Mouse (Mus musculus): ENCODE measurements around the gene Arhgef12.
"Not testable (repeated sequence)": the region's sequence is repeated elsewhere in the genome, so short reads cannot be mapped to it uniquely, and the experiment has no call there.

Gene Arhgef12

DNA sequence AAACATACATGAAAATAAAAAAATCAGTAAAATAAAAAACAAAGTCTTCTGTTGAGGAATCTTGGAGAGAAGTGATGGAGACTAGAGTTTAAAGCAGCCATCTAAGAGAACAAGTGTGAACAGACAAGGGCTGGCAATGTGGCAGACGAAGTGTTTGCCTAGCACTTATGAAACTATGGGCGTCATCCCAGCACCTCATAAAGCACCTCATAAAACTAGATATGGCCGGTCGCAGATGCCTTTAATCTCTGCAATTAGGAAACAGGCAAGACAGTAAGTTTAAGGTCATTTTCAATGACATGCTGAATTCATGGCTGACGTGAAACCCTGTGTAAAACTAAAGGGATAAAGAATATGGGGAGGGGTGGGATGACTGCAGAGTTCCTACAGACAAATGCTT is 103.2 kb downstream of the Arhgef12 start:
- DNase-seq (ENCODE audit: low read depth in 2 of 2, low spot score in 2 of 2): no peak

DNA sequence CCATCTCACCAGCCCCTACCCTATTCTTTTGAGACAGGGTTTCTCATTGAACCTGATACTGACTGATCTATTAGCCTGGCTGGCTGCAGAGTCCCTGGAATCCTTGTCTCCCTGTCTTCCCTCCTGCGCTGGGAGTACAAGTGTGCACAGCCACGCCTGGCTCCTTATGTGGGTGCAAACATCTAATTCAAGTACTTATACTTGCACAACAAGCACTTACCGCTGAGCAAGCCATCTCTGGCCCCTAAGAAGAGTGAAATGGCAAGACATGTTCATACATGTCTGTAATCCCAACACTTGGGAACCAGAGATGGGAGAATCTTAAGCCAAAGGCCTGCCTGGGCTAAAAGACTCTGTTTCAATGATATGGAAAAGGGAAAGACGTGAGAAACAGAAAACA is 104.0 kb downstream of the Arhgef12 start:
- no peak for DNase-seq (ENCODE audit: low read depth in 2 of 2, low spot score in 2 of 2)

DNA sequence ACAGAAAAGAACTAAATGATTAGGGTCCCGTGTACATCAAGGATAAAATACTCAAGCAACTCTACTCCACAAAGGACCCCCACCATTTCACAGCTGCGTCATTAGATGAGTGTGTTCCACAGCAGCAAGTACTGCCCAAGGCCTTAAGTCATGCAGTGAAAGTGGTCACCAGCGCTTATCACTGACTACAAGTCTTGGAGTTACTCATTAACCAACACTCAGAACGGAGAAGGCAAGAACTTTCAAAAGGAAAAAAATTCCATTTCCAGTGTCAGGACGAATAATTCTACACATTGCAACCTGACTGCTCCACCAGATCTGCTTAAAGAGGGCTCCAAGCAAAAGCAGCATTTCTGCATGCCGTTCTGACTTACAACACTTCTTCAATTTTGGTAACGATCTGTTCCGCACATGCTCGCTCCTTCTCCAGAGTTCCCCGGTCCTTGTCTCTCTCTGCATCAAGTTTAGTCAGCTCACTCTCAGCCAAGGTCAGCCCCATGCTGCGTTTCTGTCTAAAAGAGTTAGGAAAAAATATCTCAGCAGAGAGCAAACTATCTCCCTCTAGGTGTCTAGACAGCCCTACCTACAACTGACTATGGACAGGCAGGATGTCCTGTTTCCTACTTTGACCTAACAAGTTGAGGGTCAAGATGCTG is 106.3 kb downstream of the Arhgef12 start:
- DNase-seq (ENCODE audit: low read depth in 2 of 2, low spot score in 2 of 2): no peak

DNA sequence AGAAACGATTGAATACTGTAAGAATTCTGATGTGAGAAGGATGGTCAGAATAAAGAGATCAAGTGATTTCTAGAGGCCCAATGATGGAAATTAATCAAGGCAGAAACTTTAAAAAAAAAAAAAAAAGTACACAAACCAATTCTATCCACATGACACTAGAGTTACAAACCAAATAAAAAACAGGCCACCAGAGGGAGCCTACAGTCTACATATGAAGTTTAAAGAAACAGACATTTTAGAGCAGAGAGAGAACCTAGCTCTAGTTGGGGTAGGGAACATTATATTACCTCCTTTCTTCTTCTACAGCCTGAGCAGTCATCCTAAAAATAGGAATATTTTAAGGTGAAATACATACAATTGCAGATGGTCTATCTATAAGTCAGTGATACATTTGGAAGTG is 107.0 kb downstream of the Arhgef12 start:
- DNase-seq (ENCODE audit: low read depth in 2 of 2, low spot score in 2 of 2): peak in 1 of 2 experiments; percentile 6

DNA sequence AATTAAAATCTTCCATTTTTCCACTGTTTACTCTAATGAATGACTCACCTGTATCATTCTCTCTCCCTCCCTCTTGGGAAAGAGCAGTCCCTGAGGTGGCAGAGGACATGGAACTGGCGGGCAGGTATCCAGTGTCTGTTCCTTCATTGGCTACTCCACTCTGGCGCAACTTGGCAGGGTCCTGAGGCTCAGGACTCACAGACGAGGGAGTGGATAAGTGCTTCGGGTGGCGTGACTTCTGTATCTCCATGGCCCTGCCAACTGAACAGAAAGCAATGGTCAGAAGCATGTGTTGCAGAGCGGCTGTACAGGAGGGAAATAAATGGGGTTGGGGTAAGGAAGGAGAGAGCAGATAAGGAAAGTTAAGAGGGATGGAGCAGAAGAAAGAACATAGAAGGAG is 109.5 kb downstream of the Arhgef12 start:
- no peak for DNase-seq (ENCODE audit: low read depth in 2 of 2, low spot score in 2 of 2)

DNA sequence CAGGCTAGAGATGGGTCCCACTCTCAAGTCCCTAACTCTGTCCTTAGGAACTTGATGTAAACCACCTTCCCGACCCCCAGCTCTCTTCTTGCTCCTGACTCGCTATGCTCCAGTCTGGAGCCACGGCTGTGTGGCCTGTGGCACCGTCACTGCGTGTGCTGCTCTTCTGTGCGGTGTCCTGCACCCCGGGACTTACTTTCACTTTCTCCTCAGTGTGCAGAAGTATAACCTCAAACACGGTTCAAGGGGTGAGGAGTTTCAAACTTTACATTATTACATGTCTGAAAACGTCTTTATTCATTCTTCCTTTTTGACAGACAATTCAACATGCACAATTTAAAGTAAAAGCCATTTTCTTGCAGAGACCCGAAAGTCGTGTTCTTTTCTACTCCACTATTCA is 111.7 kb downstream of the Arhgef12 start:
- no peak for DNase-seq (ENCODE audit: low read depth in 2 of 2, low spot score in 2 of 2)

DNA sequence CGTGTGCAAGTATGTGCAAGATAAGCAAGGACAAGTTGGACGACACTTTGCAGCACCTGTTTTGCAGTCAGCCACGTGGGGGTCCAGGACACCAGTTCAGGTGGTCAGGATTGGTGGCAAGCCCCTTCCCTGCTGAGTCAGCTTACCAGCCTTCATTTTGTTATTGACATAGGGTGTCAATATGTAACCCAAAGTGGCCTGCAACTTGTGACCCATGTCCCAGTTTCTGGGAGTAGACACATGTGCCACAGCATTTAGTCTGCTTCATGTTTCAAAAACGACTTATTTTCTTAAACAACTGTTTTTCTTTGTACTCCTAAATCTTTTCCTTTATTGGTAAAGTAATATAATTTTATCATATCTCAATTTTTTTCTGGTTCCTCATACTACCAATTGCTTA is 112.3 kb downstream of the Arhgef12 start:
- no peak for DNase-seq (ENCODE audit: low read depth in 2 of 2, low spot score in 2 of 2)

DNA sequence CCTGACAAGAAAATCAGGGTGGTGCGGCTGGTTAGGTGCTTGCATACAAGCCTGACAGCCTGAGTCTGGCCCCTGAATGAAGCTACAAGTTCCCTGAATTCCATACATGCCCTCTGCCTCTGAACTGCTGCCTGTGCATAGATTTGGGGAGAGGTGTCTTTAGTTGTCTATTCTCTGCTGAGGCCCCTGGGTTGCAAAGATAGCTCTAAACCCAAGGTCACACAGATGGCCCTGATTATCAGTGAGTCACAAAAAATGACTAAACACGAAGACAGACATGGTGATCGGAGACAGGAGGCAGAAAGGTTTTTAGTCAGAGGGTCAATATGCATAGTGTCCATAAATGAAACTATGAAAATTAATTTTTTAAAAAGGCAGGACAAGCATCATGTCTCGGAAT is 113.4 kb downstream of the Arhgef12 start:
- no peak for DNase-seq (ENCODE audit: low read depth in 2 of 2, low spot score in 2 of 2)

DNA sequence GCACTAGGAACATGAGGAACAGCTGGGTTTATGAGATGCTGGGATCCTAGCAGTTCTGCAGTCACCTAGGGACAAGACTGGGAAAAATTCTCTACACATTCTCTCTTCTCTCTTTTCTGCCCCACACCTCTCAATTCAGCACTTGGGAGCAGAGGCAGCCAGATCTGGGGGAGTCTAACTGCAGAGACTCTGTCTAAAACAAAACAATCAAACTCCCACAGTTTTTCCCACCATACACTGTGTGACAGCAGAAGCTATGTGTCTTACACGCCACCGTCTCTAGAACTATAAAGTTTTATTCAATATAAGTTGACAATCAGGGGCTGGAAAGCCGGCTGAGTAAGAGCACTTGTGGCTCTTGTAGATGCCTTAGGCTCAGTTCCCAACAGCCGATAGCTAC is 119.1 kb downstream of the Arhgef12 start:
- DNase-seq (ENCODE audit: low read depth in 2 of 2, low spot score in 2 of 2): no peak

DNA sequence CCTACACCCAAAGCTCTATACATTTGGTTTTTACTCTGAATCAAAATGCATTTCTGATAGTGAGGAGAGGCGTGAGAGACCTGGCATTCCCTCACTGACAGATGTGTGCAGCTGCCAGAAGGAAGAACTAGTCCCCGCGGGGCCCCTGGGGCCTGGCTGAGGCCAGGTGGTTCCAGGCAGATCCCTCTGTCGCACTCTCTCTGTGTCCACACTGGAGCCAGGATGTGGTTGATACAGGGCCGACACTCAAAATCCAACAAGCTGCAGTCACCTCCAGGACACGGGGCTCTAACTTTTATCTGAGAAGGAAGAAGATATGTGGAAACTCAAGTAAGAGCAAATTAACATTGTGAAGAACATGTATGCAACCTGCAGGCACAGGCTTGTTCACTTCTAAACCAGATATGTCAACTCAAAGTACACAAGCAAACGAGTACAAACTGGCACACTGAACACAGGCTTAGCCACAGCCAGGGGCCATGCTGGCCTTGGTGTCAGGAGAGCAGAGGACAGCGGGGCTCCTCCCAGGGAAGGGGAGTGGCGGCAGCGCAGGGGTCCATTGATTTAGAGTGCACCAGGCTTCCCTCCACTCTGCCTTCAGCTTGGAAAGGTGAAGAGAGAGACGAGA is 138.0 kb downstream of the Arhgef12 start:
- no peak for DNase-seq (ENCODE audit: low read depth in 2 of 2, low spot score in 2 of 2)

DNA sequence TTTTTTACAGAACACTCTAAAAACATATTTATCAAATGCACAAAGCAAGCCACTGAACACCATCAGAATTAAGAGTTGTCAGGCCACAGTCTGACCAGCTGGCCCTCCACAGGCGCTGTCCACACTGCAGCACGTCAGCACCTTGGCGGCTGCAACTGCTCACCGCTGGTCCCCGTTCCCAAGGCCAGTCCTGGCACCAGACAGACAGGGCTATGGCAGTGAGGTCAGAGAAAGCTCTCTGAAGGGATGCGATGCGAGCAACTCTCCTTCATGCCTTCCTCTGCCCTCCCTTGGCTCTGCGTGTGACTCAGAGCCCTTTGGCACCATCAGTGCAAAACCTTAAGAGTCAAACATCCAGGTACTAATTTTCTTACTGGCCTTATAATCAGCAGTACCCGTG is 139.3 kb downstream of the Arhgef12 start:
- no peak for DNase-seq (ENCODE audit: low read depth in 2 of 2, low spot score in 2 of 2)

DNA sequence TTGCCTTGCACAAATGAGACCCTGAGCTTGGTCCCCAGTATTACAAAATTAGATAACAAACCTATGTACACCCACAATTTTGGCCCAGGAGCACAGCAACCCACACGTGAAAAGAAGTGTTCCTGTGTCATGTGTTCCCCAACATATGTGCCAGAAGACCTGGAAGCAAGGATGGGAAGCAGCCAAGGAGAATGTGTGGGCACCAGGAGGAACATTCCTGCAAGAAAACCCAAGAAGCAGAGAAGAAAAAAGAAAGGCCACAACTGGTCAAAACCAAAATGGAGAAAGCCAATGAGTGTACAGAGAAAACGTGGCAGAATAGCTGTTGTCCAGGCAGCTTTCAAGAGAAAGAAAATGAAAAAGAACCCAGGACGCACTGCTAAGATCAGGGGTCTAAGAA is 142.2 kb downstream of the Arhgef12 start:
- DNase-seq (ENCODE audit: low read depth in 2 of 2, low spot score in 2 of 2): not testable (repeated sequence)

DNA sequence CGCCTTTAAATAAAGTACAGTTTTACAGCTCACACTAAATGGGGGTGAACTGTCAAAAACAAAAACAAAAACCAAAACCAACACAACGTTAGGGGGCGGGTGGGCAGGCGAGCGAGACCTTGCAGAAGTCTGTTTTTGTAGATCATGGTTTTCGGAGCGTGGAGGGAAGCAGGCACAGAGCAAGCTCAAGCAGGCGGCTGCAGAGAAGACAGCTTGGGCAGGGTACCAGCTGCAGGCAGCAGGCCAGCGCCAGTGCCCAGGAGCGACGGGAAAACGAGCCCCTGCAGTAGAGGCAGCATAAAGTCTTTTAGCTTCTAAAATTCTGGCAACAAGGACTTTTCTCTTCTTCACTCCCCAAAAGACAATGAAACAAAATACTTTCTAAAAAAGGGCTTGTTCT is 142.7 kb downstream of the Arhgef12 start:
- DNase-seq (ENCODE audit: low read depth in 2 of 2, low spot score in 2 of 2): no peak

DNA sequence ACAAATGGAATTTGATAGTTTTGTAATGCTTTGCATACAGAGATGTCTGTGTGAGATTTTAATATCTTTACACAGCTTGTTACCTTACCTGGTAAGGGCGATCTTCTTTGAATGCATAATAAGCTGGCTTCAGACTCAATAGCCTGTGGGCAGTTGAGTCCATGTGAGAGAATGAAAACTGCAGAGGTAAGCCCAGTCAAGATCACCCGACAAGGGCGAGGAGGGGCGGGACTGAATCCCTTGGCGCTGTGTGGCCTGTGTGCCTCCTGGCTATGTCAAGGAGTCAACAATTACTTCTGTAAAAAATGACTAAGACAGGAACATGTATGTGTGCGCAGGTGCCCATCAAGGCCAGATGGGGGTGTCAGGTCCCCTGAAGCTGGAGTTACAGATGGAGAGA is 144.5 kb downstream of the Arhgef12 start:
- DNase-seq (ENCODE audit: low read depth in 2 of 2, low spot score in 2 of 2): no peak

DNA sequence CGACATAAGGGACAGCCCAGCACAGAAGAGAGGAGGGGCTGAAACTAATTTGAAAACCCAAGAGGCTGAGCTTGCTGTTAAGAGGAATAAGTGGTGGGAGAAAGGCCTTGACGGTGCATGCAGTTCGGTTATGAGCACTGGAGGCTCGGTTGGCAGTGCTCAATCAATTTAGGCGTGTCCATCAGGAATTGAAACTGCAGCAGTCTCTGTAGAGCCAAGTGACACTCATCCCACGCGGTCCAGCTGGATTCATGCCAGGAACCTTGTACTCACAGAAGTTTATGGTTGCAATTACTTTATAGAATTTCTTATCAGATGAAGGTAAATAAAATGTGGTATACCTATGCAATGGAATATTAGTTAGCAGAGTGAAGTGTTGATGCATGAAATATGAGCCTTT is 148.6 kb downstream of the Arhgef12 start:
- no peak for DNase-seq (ENCODE audit: low read depth in 2 of 2, low spot score in 2 of 2)

DNA sequence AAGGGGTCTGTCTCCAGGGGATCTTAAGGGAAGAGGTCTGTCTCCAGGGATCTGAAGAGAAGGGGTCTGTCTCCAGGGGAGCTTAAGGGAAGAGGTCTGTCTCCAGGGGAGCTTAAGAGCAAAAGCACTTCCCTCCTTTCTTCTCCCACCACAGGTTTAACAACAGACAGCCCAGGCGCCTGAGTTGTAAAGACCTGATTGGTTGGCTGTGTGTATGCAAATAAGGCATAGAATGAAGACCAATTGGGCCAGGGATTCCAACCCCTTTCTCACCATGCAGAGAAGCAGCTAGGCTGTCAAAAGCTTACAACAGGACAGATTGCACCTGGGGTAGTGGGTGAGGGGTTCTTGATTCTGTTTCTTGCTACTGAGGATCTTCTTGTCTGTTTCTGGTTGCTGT is 158.7 kb downstream of the Arhgef12 start:
- no peak for DNase-seq (ENCODE audit: low read depth in 2 of 2, low spot score in 2 of 2)

DNA sequence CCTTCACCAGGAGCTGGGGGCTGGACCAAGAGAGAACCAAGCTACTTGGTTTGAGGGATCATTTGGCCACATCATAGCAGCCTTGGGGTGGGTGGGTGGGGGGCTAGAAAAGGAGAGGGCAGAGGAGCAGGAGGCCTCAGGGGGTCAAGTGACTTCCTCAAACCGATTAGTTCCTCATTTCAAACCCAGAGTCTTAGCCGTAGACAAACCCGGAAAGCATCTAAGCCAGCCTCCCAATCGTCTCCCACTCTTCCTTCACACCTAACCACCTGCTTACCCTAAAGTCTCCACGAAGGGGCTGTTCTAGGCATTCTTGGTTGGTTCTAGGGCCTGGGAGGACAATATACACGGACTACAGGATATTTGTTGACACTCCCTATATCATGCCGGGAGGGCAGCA is 161.9 kb downstream of the Arhgef12 start:
- no peak for DNase-seq (ENCODE audit: low read depth in 2 of 2, low spot score in 2 of 2)

DNA sequence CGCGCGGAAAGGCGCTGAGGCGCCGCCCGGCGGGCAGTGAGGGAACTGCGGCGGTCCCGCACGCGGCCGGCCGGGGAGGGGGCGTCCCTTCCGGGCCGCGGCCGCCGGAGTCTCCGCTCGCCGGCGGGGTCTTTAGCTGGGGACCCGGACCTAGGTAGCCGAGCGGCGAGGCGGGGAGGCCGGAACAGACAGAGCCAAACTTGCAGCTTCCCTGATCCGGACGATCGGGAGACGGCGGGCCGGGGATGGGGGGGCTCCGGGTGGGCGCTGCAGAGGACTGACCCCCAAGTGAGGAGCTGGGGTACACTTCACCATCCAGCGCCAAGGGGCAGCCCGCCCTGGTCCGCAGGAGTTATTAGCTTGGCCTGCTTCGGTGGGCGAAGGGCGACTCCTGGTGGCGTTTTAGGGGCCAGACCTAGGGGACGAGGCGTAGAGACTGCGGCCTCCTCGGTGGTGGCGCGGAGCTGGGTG is 162.5 kb downstream of the Arhgef12 start:
- peak; percentile 55 to 59 for DNase-seq (ENCODE audit: low read depth in 2 of 2, low spot score in 2 of 2)

DNA sequence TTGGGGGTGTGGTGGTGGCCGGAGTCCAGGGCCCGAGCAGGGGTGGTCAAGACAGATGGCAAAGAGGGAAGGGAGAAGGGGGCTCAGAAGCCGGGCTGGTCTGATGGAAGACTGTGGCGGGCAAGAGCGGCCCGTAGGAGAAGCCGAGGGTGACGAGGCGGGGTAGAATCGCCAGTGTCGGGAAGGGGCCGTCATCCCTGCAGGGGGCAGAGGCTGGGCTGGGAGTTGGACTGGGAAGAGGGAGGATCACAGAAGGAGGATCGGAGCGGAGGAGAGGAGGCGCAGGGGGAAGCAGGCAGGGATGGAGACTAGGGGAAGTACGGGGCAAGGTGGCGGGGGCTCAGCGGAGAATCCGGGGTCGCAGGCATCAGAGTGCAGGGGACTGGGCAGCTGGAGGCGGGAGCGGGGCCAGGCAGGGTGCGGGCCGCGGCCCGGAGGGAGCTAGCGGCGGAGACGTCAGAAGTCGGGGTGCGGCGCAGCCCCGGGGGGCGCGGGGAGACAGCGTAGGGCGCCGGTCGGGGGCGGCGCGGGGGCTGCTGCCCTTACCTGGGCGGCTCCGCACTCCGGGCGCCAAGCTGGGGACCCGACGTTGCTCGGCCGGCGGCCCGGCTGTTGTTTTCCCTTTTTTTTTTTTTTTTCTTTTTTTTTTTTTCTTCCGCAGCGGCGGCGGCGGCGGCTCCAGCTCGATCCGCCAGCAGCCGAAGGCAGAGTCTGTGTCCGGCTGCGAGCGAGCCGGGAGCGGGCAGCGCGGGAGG is 163.1 kb downstream of the Arhgef12 start, which contains the start of gene Grik4:
Gene Grik4, minus strand, starts transcription at position 713 of the 755 bp plus-strand sequence.
- DNase-seq (ENCODE audit: low read depth in 2 of 2, low spot score in 2 of 2): no peak

DNA sequence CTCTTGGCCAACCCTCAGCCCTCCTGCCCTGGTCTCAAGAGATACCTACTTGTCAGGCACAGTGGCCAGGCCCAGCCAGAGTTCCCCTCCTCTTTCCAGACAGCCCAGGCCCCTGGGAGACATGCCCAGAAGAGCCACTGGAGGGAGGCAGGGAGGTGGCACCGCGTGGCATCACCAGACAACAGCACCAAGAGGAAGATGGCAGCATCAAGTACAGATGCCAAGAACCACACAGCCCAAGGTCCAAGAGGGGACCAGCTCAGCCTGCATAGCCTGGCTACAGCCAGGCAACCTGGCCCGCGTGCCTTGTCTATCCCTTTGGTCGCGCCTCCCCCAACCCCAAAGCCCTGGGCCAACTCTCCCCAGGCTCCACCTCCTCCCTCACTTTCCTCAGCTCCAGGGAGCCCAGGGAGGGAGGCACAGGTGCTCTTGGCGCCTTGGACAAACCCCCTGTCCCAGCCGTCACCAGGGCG is 163.9 kb downstream of the Arhgef12 start:
- DNase-seq (ENCODE audit: low read depth in 2 of 2, low spot score in 2 of 2): no peak

DNA sequence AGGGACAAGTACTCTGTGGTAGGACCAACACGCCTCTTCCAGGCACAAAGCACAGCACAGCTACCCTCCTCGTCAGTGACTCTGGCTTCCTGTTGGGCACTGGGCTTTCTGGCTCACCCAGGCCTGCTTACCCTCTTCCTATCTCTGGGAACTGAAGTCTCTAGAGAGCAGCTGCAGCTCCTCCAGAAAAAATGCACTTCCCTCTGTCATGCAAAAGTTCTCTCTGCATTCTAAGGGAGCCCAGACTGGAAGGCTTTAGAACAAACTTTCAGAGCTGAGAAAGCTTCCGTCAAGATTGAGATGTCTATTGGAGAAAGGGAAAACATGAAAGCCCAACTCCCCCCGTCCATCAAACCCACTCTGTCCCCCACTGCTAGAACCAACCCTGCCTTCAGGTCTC is 164.9 kb downstream of the Arhgef12 start:
- DNase-seq (ENCODE audit: low read depth in 2 of 2, low spot score in 2 of 2): no peak

DNA sequence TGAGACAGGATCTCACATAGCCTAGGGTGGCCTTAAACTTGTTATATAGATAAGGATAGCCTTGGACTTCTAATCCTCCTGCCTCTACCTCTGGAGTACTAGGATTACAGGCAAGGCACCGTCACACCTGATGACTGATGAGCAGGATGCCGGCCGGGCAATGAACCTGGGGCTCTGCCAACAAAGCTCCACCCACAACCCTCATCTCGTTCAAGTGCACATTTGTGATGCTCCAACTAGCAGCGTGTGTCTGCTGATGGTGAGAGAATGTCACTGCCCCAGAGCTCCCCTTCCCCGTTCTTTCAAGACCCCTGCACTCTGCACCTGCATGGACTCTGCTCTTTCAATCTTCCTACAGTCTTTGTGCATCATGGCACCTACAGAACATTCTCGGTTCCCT is 174.9 kb downstream of the Arhgef12 start:
- DNase-seq (ENCODE audit: low read depth in 2 of 2, low spot score in 2 of 2): no peak
